Mouse (Mus musculus): ENCODE measurements around the gene Kcnmb4.

- no peak for TF ChIP-seq CTCF (IDR thresholded peaks at IDR 0.05)
- TF ChIP-seq POLR2A (IDR thresholded peaks at IDR 0.05; ENCODE audit: insufficient read depth, low read depth, low read length) = no peak
Observed at GRCm38 (mm10) chr10:116424921-116425320, 48.8 kb downstream of the Kcnmb4 start.
